Mouse (Mus musculus) limb, embryonic 11.5 days (tissue): ENCODE results near the gene Sufu. TPM values are rescaled to one million over a fixed set of nuclear protein-coding genes. Genes with fewer than 3 reads are reported as not detected.

Source experiments
- ATAC-seq: fragments of 200-750 bp; cut with Nextera tagmentation; 2 replicates; pipeline ENCODE4 v1.8.0; 2017; ENCODE audit warnings: low read depth; ENCODE audit not compliant: insufficient number of reproducible peaks, low FRiP score, low TSS enrichment
- DNase-seq: peaks from one replicate; pipeline ENCODE4 v3.0.0-alpha.2; 2015; ENCODE audit warnings: low spot score
- H3K27ac ChIP-seq: fragments of 300-500 bp; sonication (generic); replicated peaks from 2 replicates; pipeline ENCODE4 v1.5.1; 2014; ENCODE audit warnings: low read depth, mild to moderate bottlenecking, low read length
- H3K27me3 ChIP-seq: fragments of 300-500 bp; sonication (generic); 2 replicates; pipeline ENCODE4 v1.6.1; 2014; ENCODE audit warnings: mild to moderate bottlenecking, low read length, mixed read lengths; ENCODE audit not compliant: control insufficient read depth, insufficient read depth
- H3K36me3 ChIP-seq: fragments of 300-500 bp; sonication (generic); 2 replicates; pipeline ENCODE4 v1.6.1; 2014; ENCODE audit warnings: mild to moderate bottlenecking, low read length, moderate library complexity, mixed read lengths; ENCODE audit not compliant: control insufficient read depth, insufficient read depth
- H3K4me1 ChIP-seq: fragments of 300-500 bp; sonication (generic); 2 replicates; pipeline ENCODE4 v1.6.1; 2014; ENCODE audit warnings: low read length, mixed read lengths; ENCODE audit not compliant: control insufficient read depth, insufficient read depth
- H3K4me2 ChIP-seq: fragments of 300-500 bp; sonication (generic); 2 replicates; pipeline ENCODE4 v1.6.1; 2014; ENCODE audit warnings: low read depth, mild to moderate bottlenecking, moderate library complexity; ENCODE audit not compliant: severe bottlenecking
- H3K4me3 ChIP-seq: fragments of 300-500 bp; sonication (generic); 2 replicates; pipeline ENCODE4 v1.5.1; 2014; ENCODE audit warnings: low read depth, low read length
- H3K9ac ChIP-seq: fragments of 300-500 bp; sonication (generic); 2 replicates; pipeline ENCODE4 v1.6.1; 2014; ENCODE audit warnings: mild to moderate bottlenecking, low read length
- H3K9me3 ChIP-seq: fragments of 300-500 bp; sonication (generic); 2 replicates; pipeline ENCODE4 v1.6.1; 2016; ENCODE audit warnings: low read length; ENCODE audit not compliant: control insufficient read depth
- WGBS: fragments of 180-500 bp; shearing (Covaris S2); extraction: QIAGEN DNeasy Blood & Tissue Kit; methylation state at CpG from one replicate; pipeline ENCODE4 v1.1.7; 2014; 5-methylcytosine and 5-hydroxymethylcytosine counted together
- polyA plus RNA-seq: library from polyadenylated mRNA; unstranded; fragments of >200 nt; fragmentation: Nextera tagmentation; extraction: Ambion mirVana; gene quantifications from 2 replicates; pipeline ENCODE4 v1.2.1, GENCODE M21; 2014

The Sufu gene
- polyA plus RNA-seq, 1 experiment from 2014 or later, result 45.3 TPM

DNA sequence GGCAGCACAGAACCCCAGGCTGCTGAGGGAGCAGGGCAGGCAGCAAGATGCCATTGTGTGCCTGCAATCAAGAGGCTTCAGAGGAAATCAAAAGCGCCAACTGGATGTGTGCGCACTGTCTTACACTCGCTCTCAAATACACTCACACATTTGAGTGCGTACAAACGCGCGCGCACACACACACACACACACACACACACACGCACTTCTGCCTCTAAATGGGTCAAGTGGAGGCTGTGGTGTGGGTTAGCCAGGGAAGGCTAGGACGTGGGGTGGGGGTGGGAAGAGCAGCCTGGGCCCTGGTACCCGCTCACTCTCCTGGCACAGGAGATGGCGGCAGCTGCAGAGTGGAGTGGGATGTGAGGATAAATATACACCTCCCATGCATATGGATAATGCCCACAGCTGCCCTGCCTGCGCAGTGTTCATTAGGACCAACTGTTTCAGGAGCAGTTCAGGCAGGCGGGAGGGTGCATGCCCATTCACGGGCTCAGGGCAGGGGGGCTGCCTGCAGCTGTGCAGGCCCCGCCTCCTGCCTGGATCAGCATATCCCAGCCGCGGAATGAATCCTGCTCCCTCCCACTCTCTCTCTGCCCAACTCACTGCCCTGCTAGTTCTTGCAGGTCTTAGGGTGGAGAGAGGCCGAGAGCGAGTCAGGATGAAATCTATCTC, 126.9 kb downstream of the Sufu start:
- H3K27me3 ChIP-seq, result no peaks in the 10 kb centered on the region
- H3K36me3 ChIP-seq, result no peaks in the 10 kb centered on the region
- H3K9ac ChIP-seq, result 0 out of 2 replicates have a peak overlapping the region, but pooled peaks have one; percentile 24
- 12% methylated on average over 20 of the region's 20 CpGs for WGBS
- no peaks in the 10 kb centered on the region for H3K9me3 ChIP-seq
- H3K4me2 ChIP-seq, result peak overlapping the region; percentile 25
- peak; percentile 84 for DNase-seq
- peak; percentile 86 for ATAC-seq
- no peak overlapping the region for H3K4me3 ChIP-seq
- H3K27ac ChIP-seq, result peak overlapping the region; percentile 51
- peaks cover 65% of the 10 kb centered on the region for H3K4me1 ChIP-seq

DNA sequence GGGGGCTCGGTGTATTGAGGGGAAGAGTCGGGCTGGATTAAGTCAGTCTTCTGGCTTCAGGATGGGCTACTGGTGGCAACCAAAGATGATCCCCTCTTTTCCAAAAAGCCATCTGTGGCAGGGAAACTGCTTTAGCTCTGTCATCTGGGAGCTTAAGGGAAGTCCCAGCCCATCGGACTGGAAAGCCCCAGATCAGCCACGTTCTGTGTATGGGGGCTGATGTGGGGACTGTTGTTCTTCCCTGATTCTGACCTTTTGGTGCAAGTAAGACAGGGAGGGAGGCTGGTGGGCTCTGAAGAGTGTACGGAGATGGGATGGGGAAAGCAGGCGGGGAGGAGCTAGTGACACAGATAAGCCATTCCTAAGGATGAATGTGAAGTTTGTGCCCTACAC, 127.5 kb downstream of the Sufu start:
- no peaks in the 10 kb centered on the region for H3K36me3 ChIP-seq
- H3K27ac ChIP-seq, result peak overlapping the region; percentile 30; the same call in 1 of the 2 replicates
- H3K9me3 ChIP-seq, result no peaks in the 10 kb centered on the region
- no peaks in the 10 kb centered on the region for H3K27me3 ChIP-seq
- ATAC-seq (no peak), DNase-seq (no peak)
- H3K4me2 ChIP-seq, result peak overlapping the region; percentile 25
- no peak overlapping the region for H3K4me3 ChIP-seq
- H3K9ac ChIP-seq, result no peak overlapping the region
- 15% methylated on average over 6 of the region's 6 CpGs for WGBS
- peaks cover 66% of the 10 kb centered on the region for H3K4me1 ChIP-seq

- Histone ChIP-seq H3K4me1 (peaks cover 69% of the 10 kb centered on the region), H3K27me3 (no peaks in the 10 kb centered on the region), H3K9ac (no peak overlapping the region; the same call in 1 of the 2 replicates), H3K27ac (peak overlapping the region; percentile 30; the same call in 1 of the 2 replicates), H3K9me3 (no peaks in the 10 kb centered on the region), H3K4me3 (no peak overlapping the region), H3K4me2 (peak overlapping the region; percentile 25; the same call in 1 of the 2 replicates), H3K36me3 (no peaks in the 10 kb centered on the region)
- ATAC-seq, result no peak
- DNase-seq, result peak; percentile 45
- WGBS, result 30% methylated on average over 14 of the region's 14 CpGs
Observed at GRCm38 (mm10) chr19:46524601-46525321, 128.1 kb downstream of the Sufu start.

DNA sequence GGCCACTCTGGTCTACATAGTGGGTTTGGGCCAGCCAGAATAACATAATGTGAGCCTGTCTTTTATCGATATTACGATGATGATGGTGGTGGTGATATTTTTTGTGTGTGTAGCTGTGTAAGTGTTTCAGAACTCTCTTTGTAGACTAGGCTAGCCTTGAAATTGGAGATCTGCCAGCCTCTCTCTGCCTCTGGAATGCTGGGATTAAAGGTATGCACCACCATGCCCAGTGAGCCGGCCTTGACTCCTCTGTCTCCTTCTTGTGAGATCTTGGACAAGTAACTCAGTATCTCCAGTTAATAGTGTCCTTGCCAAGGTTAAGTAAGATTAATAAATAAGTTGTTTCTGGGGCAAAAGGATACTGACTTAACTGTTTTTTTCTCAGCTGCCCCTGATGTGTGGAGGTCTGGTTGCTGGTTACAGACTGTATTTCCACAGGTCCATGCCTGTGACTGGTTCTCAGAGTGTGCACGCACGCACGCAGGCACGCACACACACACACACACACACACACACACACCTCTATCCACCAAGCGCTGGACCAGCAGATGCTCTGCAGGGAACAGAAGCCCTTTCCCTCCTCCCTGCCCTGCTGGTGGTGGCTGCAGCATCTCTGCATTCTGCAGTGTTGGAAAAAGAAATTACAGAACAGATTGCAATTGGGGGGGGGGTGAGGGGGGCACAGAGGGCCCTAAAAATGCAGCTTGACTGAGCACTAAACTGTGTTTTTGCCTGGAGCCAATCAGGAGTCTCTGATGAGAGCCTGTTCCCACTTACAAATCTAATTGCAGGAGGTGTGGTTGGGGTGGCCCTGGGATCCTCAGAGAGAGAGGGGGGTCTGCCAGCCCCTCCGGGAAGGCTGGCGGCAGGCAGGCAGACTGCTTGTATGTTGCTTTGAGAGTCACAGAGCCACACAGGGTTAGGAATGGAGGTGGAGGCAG, 129.3 kb downstream of the Sufu start:
- H3K9ac ChIP-seq, result no peak overlapping the region
- peaks cover 78% of the 10 kb centered on the region for H3K4me1 ChIP-seq
- 47% methylated on average over 10 of the region's 10 CpGs for WGBS
- no peaks in the 10 kb centered on the region for H3K27me3 ChIP-seq
- peak overlapping the region; percentile 52 for H3K27ac ChIP-seq
- no peaks in the 10 kb centered on the region for H3K36me3 ChIP-seq
- H3K4me3 ChIP-seq, result no peak overlapping the region
- DNase-seq (peak; percentile 47), ATAC-seq (no peak)
- no peaks in the 10 kb centered on the region for H3K9me3 ChIP-seq
- no peak overlapping the region; the same call in 1 of the 2 replicates for H3K4me2 ChIP-seq

GRCm38 (mm10) chr19:46527632-46528528, 131.2 kb downstream of the Sufu start:
- no peak overlapping the region; the same call in 1 of the 2 replicates for H3K27ac ChIP-seq
- no peaks in the 10 kb centered on the region for H3K36me3 ChIP-seq
- H3K4me1 ChIP-seq, result peaks cover 94% of the 10 kb centered on the region
- peak overlapping the region; percentile 61; the same call in 1 of the 2 replicates for H3K4me2 ChIP-seq
- 19% methylated on average over 17 of the region's 17 CpGs for WGBS
- no peak overlapping the region for H3K9ac ChIP-seq
- no peaks in the 10 kb centered on the region for H3K27me3 ChIP-seq
- H3K9me3 ChIP-seq, result no peaks in the 10 kb centered on the region
- DNase-seq (no peak), ATAC-seq (no peak)
- peak overlapping the region; percentile 15; the same call in 1 of the 2 replicates for H3K4me3 ChIP-seq

DNA sequence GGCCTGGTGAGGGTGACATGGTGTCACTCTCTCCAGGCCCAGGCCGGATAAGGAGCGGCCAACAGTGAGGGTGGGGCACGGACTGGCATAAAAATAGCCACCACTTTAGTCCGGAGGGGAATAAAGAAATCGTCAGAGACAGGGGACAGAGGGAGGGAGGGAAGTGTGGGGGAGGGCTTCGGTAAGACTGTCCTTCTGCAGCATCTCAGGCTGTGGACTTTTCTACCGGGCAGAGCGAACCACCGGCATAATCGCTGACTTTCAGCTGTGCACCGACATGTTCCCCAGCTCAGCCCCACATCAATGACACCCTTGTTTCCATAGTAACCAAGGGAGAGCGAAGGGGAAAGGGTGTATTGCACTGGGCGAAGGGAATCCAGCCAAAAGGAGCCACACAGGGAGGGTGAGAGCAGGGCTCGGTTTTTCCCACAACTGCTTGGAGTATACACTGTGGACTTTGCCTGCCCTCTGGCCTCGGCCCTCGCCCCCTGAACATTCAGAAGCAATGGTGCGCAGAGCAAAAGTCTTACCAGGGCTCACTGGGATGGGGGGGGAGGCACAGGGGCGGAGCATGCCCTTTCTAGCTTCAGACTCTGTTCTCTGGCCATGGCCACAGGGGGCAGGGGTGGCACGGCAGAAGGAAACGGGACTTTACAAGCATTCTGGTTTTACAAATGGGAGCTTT, 132.0 kb downstream of the Sufu start:
- peak overlapping the region; percentile 61 for H3K4me2 ChIP-seq
- no peaks in the 10 kb centered on the region for H3K27me3 ChIP-seq
- peak overlapping the region; percentile 70; the same call in 1 of the 2 replicates for H3K27ac ChIP-seq
- H3K36me3 ChIP-seq, result no peaks in the 10 kb centered on the region
- peak overlapping the region; percentile 15 for H3K4me3 ChIP-seq
- no peaks in the 10 kb centered on the region for H3K9me3 ChIP-seq
- WGBS, result 1% methylated on average over 20 of the region's 20 CpGs
- ATAC-seq (peak; percentile 44), DNase-seq (peak; percentile 51)
- peaks cover 92% of the 10 kb centered on the region for H3K4me1 ChIP-seq
- no peak overlapping the region for H3K9ac ChIP-seq
